Mouse (Mus musculus): ENCODE data around the gene Npas2. TPM values are rescaled to one million over a fixed set of nuclear protein-coding genes. Genes with fewer than 3 reads are reported as not detected.
A peak's percentile ranks its signal among the peaks of the same experiment; 100 is the strongest.

The Npas2 gene
- polyA plus RNA-seq, 1 experiment from 2014 or later = 2.4 TPM

DNA sequence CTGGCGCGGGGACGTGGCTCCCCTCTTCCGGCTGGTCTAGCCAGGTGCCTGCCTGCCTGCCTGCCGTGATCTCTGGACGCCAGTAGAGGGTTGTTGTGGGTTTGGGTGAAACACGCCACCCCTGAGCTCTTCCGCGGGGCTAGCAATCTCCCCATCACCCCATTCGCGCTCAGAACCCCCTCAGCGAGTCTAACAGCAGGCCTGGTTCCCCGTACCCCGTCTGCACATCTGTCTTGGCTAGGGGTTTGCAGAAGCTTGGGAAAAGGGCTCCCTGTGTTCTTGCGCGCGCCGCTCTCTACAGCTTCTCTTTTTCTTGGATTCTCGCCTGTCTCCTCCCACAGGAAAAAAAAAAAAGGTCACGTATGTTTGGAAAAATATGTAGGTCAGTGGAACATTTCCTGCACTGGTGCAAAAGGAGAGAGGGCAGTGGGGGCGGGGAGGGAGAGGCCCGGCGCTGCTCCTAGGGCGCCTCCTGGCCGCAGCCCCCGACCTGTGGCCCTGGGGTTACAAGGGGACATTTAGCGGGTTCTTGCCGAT, 1.0 kb upstream of the Npas2 start:
- H3K9me3 ChIP-seq = no peaks in the 10 kb centered on the region
- peak overlapping the region; percentile 60 for H3K4me3 ChIP-seq (replicated peaks)
- no peaks in the 10 kb centered on the region for H3K36me3 ChIP-seq
- H3K27me3 ChIP-seq (replicated peaks) = peaks cover 13% of the 10 kb centered on the region
- peak overlapping the region; percentile 63; the same call in 1 of the 2 replicates for H3K27ac ChIP-seq
- peaks cover 20% of the 10 kb centered on the region for H3K4me1 ChIP-seq
- 3% methylated on average over 27 of the region's 28 CpGs for WGBS
- H3K4me2 ChIP-seq = peak overlapping the region; percentile 100
- ATAC-seq (ENCODE audit: insufficient read depth, low FRiP score, low read depth) = peak; percentile 29; the same call in 1 of the 2 replicates
- no peak overlapping the region for H3K9ac ChIP-seq

DNA sequence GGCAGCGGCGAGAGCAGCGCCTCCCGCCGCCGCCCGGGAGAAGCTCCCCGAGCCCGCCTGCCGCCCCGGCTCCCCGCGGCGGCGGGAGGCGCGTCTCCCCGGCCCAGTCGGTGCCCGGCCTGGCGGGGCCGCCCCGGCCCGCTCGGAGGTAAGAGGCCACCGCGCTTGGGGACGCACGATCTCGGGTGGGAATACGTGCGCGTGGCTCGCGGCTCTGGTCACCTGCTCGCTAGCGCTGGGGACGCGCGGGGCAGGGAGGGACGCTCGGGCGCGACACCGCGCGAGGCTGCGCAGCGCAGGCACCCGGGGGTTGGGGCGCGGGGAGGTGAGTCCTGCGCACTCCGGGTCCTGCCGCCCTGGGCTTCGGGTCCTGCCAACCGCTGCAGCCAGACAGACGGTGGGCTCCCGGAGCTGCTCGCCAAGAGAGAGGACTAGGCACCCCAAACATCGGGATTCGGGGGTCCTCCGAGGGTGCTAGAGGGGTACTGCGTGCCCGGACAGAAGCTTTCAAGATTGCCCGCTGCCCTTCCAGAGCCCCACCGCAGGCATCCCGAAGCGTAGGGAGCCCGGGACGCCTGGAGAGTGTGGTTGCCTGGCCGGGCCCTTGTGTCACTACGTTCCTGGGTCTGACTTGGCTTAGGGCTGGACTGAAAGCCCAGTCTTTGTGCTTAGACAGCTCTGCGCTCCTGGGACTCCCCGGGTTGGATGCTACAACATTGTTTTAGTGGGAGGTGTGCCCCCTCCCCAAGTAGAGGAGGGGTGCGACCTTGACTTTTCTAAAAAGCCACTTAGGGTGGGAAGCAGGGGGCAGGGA, 538 bp downstream of the Npas2 start:
- no peaks in the 10 kb centered on the region for H3K36me3 ChIP-seq
- peaks cover 20% of the 10 kb centered on the region for H3K4me1 ChIP-seq
- peak; percentile 59; the same call in 1 of the 2 replicates for ATAC-seq (ENCODE audit: insufficient read depth, low FRiP score, low read depth)
- under 1% methylated on average over 74 of the region's 76 CpGs for WGBS
- peak overlapping the region; percentile 60 for H3K4me3 ChIP-seq (replicated peaks)
- H3K27ac ChIP-seq = no peak overlapping the region
- peaks cover 13% of the 10 kb centered on the region for H3K27me3 ChIP-seq (replicated peaks)
- no peaks in the 10 kb centered on the region for H3K9me3 ChIP-seq
- H3K4me2 ChIP-seq = peak overlapping the region; percentile 100
- H3K9ac ChIP-seq = peak overlapping the region; percentile 40

DNA sequence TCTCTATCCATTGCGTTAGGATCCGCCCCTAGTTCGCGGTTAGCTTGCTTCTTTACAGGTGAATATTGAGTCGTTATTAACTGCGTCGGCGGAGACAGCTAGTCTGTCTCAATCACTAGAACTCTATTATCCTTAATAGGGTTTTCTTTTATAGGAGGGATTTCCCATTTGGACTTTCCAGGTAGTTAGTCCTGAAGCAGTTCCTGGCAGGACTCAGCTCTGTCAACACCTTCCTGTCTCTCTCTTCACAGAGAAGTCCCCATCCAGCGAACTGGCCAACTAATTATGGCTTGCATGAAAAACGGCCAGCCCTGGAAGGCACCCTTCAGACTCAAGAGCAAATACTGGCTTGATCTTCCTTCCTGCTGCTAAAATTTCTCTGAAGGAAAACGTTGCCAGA, 1.4 kb downstream of the Npas2 start:
- Histone ChIP-seq H3K27me3 (replicated peaks) (peaks cover 13% of the 10 kb centered on the region), H3K9me3 (no peaks in the 10 kb centered on the region), H3K4me1 (peaks cover 20% of the 10 kb centered on the region), H3K9ac (no peak overlapping the region), H3K4me3 (replicated peaks) (peak overlapping the region; percentile 60), H3K4me2 (peak overlapping the region; percentile 100), H3K36me3 (no peaks in the 10 kb centered on the region), H3K27ac (no peak overlapping the region)
- WGBS = 7% methylated on average over 11 of the region's 11 CpGs
- ATAC-seq (ENCODE audit: insufficient read depth, low FRiP score, low read depth) = no peak

DNA sequence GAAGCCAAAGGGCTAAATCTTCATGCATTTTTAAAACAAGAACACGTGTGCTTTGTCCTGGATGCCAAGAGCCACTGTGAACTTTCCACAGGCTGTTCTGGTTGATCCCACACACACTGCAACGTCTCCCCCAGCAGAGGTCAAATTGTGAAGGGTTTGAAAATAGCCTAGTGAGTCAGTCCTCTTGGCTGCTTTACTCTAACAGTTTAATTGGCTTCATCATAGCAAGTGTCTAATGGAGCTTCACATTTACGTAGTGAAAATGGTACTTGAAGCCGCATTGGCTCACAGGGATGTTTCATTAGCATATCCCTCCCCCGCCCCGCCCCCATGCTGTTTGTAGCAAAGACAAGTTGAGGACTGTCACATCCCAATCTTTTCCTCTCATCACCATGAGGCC, 2.6 kb downstream of the Npas2 start:
- Histone ChIP-seq H3K9ac (no peak overlapping the region), H3K27me3 (replicated peaks) (peaks cover 13% of the 10 kb centered on the region), H3K4me1 (peaks cover 20% of the 10 kb centered on the region), H3K27ac (no peak overlapping the region), H3K9me3 (no peaks in the 10 kb centered on the region), H3K4me3 (replicated peaks) (no peak overlapping the region), H3K36me3 (no peaks in the 10 kb centered on the region), H3K4me2 (no peak overlapping the region)
- ATAC-seq (ENCODE audit: insufficient read depth, low FRiP score, low read depth) = no peak
- WGBS = 37% methylated on average over 6 of the region's 6 CpGs

DNA sequence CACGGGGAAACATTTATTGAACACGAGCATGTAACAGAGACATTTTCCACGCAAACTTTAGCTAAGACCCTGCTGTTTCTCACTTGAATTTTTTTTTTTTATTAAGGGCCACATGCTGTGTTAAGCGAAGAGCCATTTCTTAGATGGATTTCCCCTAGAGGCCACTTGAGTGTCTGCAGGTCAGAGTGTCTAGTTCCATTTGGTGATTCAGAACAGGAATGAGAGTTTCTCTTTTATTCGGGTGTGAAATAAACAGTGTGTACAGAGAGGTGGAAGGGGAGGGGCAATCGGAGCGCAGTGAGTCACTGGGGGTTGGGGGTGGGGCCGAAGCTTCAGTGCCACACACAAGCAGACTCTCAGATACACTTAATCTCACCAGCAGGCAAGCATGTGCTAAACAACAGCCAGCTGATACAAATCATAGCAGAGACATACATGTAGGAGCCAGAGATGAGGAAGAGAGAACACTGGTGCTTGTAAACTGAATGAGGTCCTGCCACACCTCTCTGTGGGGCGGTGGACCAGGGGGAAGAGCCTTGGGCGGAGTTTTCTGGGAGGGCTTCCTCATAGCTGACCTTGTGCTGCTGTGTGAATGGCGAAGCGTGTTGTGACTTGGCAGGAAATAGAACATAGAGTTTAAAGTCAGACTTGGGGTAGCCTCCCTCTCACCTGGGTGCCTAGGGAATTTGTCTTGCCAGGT, 3.3 kb downstream of the Npas2 start:
- peak; percentile 64 for ATAC-seq (ENCODE audit: insufficient read depth, low FRiP score, low read depth)
- peak overlapping the region; percentile 79 for H3K27ac ChIP-seq
- peaks cover 13% of the 10 kb centered on the region for H3K27me3 ChIP-seq (replicated peaks)

DNA sequence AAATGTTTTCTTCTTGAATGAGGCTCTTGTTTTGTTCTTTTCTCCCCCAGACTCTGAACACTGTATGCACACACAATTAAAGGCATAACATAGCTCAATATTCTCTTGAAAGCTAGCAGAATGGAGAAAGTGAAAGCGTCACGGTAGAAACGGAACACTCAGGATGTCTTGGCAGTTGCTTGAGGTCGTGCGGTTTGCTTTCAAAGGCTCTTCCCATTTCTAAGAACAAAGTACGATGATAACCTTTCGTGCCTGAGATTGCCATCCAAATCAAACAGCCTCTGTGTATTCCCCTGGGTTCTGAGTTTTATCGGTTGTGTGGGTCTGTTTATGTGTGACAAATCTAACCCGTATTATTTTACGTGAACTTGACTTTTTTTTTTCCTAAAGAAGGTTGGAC, 11.5 kb downstream of the Npas2 start:
- H3K9ac ChIP-seq = no peak overlapping the region
- no peaks in the 10 kb centered on the region for H3K4me1 ChIP-seq
- WGBS = 74% methylated on average over 10 of the region's 10 CpGs
- H3K9me3 ChIP-seq = no peaks in the 10 kb centered on the region
- H3K4me2 ChIP-seq = no peak overlapping the region
- no peak for ATAC-seq (ENCODE audit: insufficient read depth, low FRiP score, low read depth)
- no peaks in the 10 kb centered on the region for H3K36me3 ChIP-seq
- no peak overlapping the region for H3K27ac ChIP-seq
- H3K4me3 ChIP-seq (replicated peaks) = no peak overlapping the region
- no peaks in the 10 kb centered on the region for H3K27me3 ChIP-seq (replicated peaks)

More for the DNA sequence above, 3.3 kb downstream of the Npas2 start:
- Histone ChIP-seq H3K9ac (no peak overlapping the region), H3K4me1 (peaks cover 20% of the 10 kb centered on the region), H3K4me2 (peak overlapping the region; percentile 13; the same call in 1 of the 2 replicates), H3K9me3 (no peaks in the 10 kb centered on the region), H3K36me3 (no peaks in the 10 kb centered on the region), H3K4me3 (replicated peaks) (no peak overlapping the region)
- WGBS = 32% methylated on average over 12 of the region's 12 CpGs

DNA sequence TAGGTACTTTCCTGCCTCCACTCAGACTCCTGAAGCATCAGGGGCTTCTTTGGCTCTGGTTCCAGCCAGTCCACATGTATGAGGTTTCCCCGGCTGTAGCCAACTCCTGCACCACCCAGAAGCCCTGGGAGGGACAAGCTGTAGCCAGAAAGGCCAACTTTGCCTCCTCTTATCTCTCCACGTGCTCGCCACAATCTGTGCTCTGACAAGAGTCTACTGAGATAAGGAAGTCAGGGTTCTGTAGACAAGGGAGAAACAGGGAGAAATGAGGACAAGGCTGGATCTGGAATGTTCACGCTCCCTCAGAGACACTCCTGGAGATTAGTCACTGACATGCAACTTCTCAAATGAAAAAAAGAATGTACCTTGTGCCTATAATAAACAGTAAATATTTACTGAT, 12.2 kb downstream of the Npas2 start:
- H3K4me2 ChIP-seq = no peak overlapping the region
- H3K9me3 ChIP-seq = no peaks in the 10 kb centered on the region
- H3K4me3 ChIP-seq (replicated peaks) = no peak overlapping the region
- H3K27me3 ChIP-seq (replicated peaks) = no peaks in the 10 kb centered on the region
- no peak overlapping the region for H3K27ac ChIP-seq
- H3K4me1 ChIP-seq = no peaks in the 10 kb centered on the region
- no peak for ATAC-seq (ENCODE audit: insufficient read depth, low FRiP score, low read depth)
- 51% methylated on average over 4 of the region's 4 CpGs for WGBS
- H3K36me3 ChIP-seq = no peaks in the 10 kb centered on the region
- H3K9ac ChIP-seq = no peak overlapping the region

DNA sequence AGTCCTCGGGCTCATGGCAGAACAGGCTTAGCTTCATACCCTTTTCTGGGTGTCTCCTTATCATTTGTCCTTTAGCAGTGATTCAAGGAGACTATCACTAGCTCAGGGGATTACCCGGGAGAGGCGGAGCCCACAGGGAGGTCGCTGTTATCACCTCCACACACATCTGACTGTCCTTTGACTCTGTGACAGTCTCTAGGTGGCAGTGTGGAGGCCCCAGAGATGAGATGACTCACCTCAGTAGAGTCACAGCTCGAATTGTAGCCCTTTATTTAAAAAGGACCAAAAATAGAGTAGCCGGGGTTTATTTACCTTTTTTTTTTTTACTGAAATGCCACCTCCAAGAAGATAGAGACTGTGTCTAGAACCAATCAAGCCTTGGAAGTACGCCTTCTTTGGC, 13.4 kb downstream of the Npas2 start:
- no peaks in the 10 kb centered on the region for H3K9me3 ChIP-seq
- no peak for ATAC-seq (ENCODE audit: insufficient read depth, low FRiP score, low read depth)
- H3K4me2 ChIP-seq = no peak overlapping the region
- WGBS = 40% methylated on average over 7 of the region's 7 CpGs
- H3K27me3 ChIP-seq (replicated peaks) = no peaks in the 10 kb centered on the region
- no peaks in the 10 kb centered on the region for H3K36me3 ChIP-seq
- H3K27ac ChIP-seq = no peak overlapping the region
- no peaks in the 10 kb centered on the region for H3K4me1 ChIP-seq
- no peak overlapping the region for H3K4me3 ChIP-seq (replicated peaks)
- no peak overlapping the region for H3K9ac ChIP-seq

DNA sequence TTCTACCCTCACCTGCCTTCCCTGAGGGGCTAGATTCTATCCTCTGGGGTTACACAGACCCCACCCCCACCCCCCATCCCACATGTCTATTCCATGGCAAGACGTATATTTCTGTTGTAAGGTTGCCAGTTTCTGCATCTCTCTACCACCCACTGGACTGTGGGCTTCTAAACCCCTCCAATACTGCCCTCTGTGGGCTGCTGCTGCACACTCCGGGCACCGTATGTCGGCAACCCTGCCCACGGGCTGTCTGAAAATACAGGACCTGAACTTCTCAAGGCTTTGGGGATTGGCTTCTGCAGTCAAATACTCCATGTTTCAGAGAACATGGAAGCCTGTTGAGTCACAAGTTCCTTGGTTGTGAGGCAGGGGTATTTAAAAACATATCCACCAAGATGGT, 17.4 kb downstream of the Npas2 start:
- ATAC-seq (ENCODE audit: insufficient read depth, low FRiP score, low read depth) = no peak
- Histone ChIP-seq H3K36me3 (no peaks in the 10 kb centered on the region), H3K4me1 (no peaks in the 10 kb centered on the region; the same call in 1 of the 2 replicates), H3K4me2 (no peak overlapping the region), H3K4me3 (replicated peaks) (no peak overlapping the region), H3K9ac (no peak overlapping the region), H3K27ac (no peak overlapping the region), H3K9me3 (no peaks in the 10 kb centered on the region), H3K27me3 (replicated peaks) (no peaks in the 10 kb centered on the region)
- 76% methylated on average over 5 of the region's 5 CpGs for WGBS

DNA sequence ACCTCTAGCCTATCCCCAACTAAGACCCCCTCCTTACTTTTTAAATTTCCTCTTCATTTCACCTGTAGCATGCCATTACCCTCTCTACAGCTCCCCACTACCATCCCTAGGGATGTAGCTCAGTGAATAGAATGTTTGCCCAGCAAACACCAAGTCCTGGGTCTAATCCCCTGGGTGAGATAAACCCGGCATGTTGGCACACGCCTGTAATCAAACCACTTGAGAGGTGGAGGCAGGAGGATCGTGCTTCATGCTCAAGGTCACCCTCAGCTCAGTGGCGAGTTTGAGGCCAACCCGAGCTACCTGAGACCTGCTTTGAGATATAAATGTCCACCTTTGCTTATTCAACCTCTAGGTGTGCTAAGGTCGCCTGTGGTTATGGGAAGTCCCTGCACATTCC, 19.5 kb downstream of the Npas2 start:
- WGBS = 59% methylated on average over 6 of the region's 6 CpGs
- no peaks in the 10 kb centered on the region for H3K36me3 ChIP-seq
- H3K27me3 ChIP-seq (replicated peaks) = no peaks in the 10 kb centered on the region
- H3K9ac ChIP-seq = no peak overlapping the region
- H3K4me1 ChIP-seq = no peaks in the 10 kb centered on the region; the same call in 1 of the 2 replicates
- H3K9me3 ChIP-seq = no peaks in the 10 kb centered on the region
- no peak overlapping the region for H3K4me3 ChIP-seq (replicated peaks)
- no peak overlapping the region for H3K27ac ChIP-seq
- H3K4me2 ChIP-seq = no peak overlapping the region
- peak; percentile 72 for ATAC-seq (ENCODE audit: insufficient read depth, low FRiP score, low read depth)

DNA sequence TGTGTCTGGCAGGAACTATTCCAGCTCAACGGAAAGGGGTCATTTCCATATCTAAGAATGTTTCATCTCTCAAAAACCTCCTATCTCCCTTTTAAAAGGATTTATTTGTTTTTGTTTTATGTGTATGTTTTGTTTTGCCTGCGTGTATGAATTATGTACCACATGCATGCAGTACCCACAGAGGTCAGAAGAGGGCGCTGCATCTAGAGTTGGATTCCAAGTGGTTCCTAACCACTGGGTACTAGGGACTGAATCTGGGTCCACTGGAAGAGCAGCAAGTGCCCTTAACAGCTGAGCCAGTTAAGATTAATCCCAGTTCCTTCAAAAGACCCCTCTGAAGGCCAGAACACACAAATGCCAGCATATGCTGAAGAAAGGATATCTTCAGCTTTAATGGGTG, 24.1 kb downstream of the Npas2 start:
- no peak for ATAC-seq (ENCODE audit: insufficient read depth, low FRiP score, low read depth)
- WGBS = 79% methylated on average over 3 of the region's 3 CpGs
- Histone ChIP-seq H3K4me3 (replicated peaks) (no peak overlapping the region), H3K4me1 (no peaks in the 10 kb centered on the region; the same call in 1 of the 2 replicates), H3K9me3 (no peaks in the 10 kb centered on the region), H3K36me3 (no peaks in the 10 kb centered on the region), H3K4me2 (no peak overlapping the region), H3K27me3 (replicated peaks) (no peaks in the 10 kb centered on the region), H3K9ac (no peak overlapping the region), H3K27ac (no peak overlapping the region)

DNA sequence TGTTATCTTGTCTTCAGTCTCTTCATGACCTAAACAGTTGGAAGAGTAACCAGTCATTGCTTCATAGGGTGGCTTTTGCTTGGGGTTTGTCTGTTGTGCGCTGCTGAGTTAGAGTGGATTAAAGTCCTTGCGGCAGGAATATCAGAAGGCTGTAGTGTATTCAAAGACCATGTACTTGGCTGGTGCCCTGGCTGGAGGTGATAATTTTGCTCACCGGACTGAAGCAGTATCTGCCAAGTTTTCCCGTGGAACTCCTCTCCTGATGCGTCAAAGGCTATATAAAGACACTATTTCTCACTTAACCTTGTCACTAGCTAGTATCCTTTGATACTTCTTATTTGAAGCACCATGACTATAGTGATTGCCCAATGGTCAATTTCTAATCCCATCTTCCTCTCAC, 34.9 kb downstream of the Npas2 start:
- ATAC-seq (ENCODE audit: insufficient read depth, low FRiP score, low read depth) = no peak
- Histone ChIP-seq H3K27ac (no peak overlapping the region), H3K9me3 (no peaks in the 10 kb centered on the region), H3K36me3 (no peaks in the 10 kb centered on the region), H3K27me3 (replicated peaks) (no peaks in the 10 kb centered on the region), H3K4me2 (no peak overlapping the region), H3K9ac (no peak overlapping the region), H3K4me3 (replicated peaks) (no peak overlapping the region), H3K4me1 (no peaks in the 10 kb centered on the region)
- 92% methylated on average over 5 of the region's 5 CpGs for WGBS

All from stomach, embryonic 15.5 days (tissue).